Mouse (Mus musculus): ENCODE measurements around the gene Dpysl4. TPM values are rescaled to one million over a fixed set of nuclear protein-coding genes. Genes with fewer than 3 reads are reported as not detected.

Dpysl4 gene
- polyA plus RNA-seq, 1 experiment from 2014 or later, result 5.0 TPM

- H3K9me3 ChIP-seq (ENCODE audit: control insufficient read depth, low read length), result no peaks in the 10 kb centered on the region
- H3K27me3 ChIP-seq (replicated peaks; ENCODE audit: control insufficient read depth, insufficient read depth, low read length), result peaks cover 14% of the 10 kb centered on the region
- WGBS, result 71% methylated on average over 5 of the region's 5 CpGs
- H3K4me3 ChIP-seq (ENCODE audit: low read depth, low read length), result no peak overlapping the region
- no peak overlapping the region for H3K9ac ChIP-seq (ENCODE audit: low read depth, low read length)
- DNase-seq (ENCODE audit: low spot score) (no peak), ATAC-seq (replicated peaks; ENCODE audit: low FRiP score) (no peak)
- no peaks in the 10 kb centered on the region for H3K4me1 ChIP-seq (replicated peaks; ENCODE audit: control insufficient read depth, insufficient read depth, low read length)
- H3K27ac ChIP-seq (ENCODE audit: low read depth, low read length), result no peak overlapping the region
- no peak overlapping the region for H3K4me2 ChIP-seq
- no peaks in the 10 kb centered on the region for H3K36me3 ChIP-seq (ENCODE audit: control insufficient read depth, insufficient read depth, low read length)
Measured at GRCm38 (mm10) chr7:139081158-139081557, 4.6 kb upstream of the Dpysl4 start.

GRCm38 (mm10) chr7:139082281-139082680, 3.5 kb upstream of the Dpysl4 start:
- no peaks in the 10 kb centered on the region for H3K9me3 ChIP-seq (ENCODE audit: control insufficient read depth, low read length)
- ATAC-seq (replicated peaks; ENCODE audit: low FRiP score) (no peak), DNase-seq (ENCODE audit: low spot score) (no peak)
- H3K27ac ChIP-seq (ENCODE audit: low read depth, low read length), result no peak overlapping the region
- H3K27me3 ChIP-seq (replicated peaks; ENCODE audit: control insufficient read depth, insufficient read depth, low read length), result peaks cover 25% of the 10 kb centered on the region
- 76% methylated on average over 8 of the region's 8 CpGs for WGBS
- no peaks in the 10 kb centered on the region for H3K36me3 ChIP-seq (ENCODE audit: control insufficient read depth, insufficient read depth, low read length)
- no peaks in the 10 kb centered on the region for H3K4me1 ChIP-seq (replicated peaks; ENCODE audit: control insufficient read depth, insufficient read depth, low read length)
- H3K9ac ChIP-seq (ENCODE audit: low read depth, low read length), result no peak overlapping the region
- H3K4me3 ChIP-seq (ENCODE audit: low read depth, low read length), result no peak overlapping the region
- no peak overlapping the region for H3K4me2 ChIP-seq

GRCm38 (mm10) chr7:139084316-139084715, 1.5 kb upstream of the Dpysl4 start:
- no peaks in the 10 kb centered on the region for H3K36me3 ChIP-seq (ENCODE audit: control insufficient read depth, insufficient read depth, low read length)
- no peak overlapping the region for H3K4me3 ChIP-seq (ENCODE audit: low read depth, low read length)
- H3K9me3 ChIP-seq (ENCODE audit: control insufficient read depth, low read length), result no peaks in the 10 kb centered on the region
- WGBS, result 50% methylated on average over 1 of the region's 1 CpGs
- no peak for DNase-seq (ENCODE audit: low spot score)
- H3K27me3 ChIP-seq (replicated peaks; ENCODE audit: control insufficient read depth, insufficient read depth, low read length), result peaks cover 33% of the 10 kb centered on the region
- no peak overlapping the region for H3K9ac ChIP-seq (ENCODE audit: low read depth, low read length)
- no peak for ATAC-seq (replicated peaks; ENCODE audit: low FRiP score)
- H3K4me2 ChIP-seq, result no peak overlapping the region
- H3K27ac ChIP-seq (ENCODE audit: low read depth, low read length), result no peak overlapping the region
- H3K4me1 ChIP-seq (replicated peaks; ENCODE audit: control insufficient read depth, insufficient read depth, low read length), result no peaks in the 10 kb centered on the region

- Histone ChIP-seq H3K27me3 (replicated peaks; ENCODE audit: control insufficient read depth, insufficient read depth, low read length) (peaks cover 33% of the 10 kb centered on the region), H3K27ac (ENCODE audit: low read depth, low read length) (no peak overlapping the region), H3K36me3 (ENCODE audit: control insufficient read depth, insufficient read depth, low read length) (no peaks in the 10 kb centered on the region), H3K9ac (ENCODE audit: low read depth, low read length) (peak overlapping the region; percentile 26; the same call in 1 of the 2 replicates), H3K4me2 (peak overlapping the region; percentile 68), H3K9me3 (ENCODE audit: control insufficient read depth, low read length) (no peaks in the 10 kb centered on the region), H3K4me1 (replicated peaks; ENCODE audit: control insufficient read depth, insufficient read depth, low read length) (no peaks in the 10 kb centered on the region), H3K4me3 (ENCODE audit: low read depth, low read length) (peak overlapping the region; percentile 52)
- ATAC-seq (replicated peaks; ENCODE audit: low FRiP score) (no peak), DNase-seq (ENCODE audit: low spot score) (peak; percentile 59)
- WGBS, result 7% methylated on average over 61 of the region's 61 CpGs
Measured at GRCm38 (mm10) chr7:139086195-139087158, 676 bp downstream of the Dpysl4 start.

GRCm38 (mm10) chr7:139087801-139088200, 2.0 kb downstream of the Dpysl4 start:
- 55% methylated on average over 2 of the region's 2 CpGs for WGBS
- Histone ChIP-seq H3K4me1 (replicated peaks; ENCODE audit: control insufficient read depth, insufficient read depth, low read length) (no peaks in the 10 kb centered on the region), H3K9ac (ENCODE audit: low read depth, low read length) (no peak overlapping the region), H3K27ac (ENCODE audit: low read depth, low read length) (no peak overlapping the region), H3K27me3 (replicated peaks; ENCODE audit: control insufficient read depth, insufficient read depth, low read length) (peaks cover 33% of the 10 kb centered on the region), H3K9me3 (ENCODE audit: control insufficient read depth, low read length) (no peaks in the 10 kb centered on the region), H3K36me3 (ENCODE audit: control insufficient read depth, insufficient read depth, low read length) (no peaks in the 10 kb centered on the region), H3K4me2 (no peak overlapping the region), H3K4me3 (ENCODE audit: low read depth, low read length) (no peak overlapping the region)
- DNase-seq (ENCODE audit: low spot score), result no peak
- no peak for ATAC-seq (replicated peaks; ENCODE audit: low FRiP score)

- Histone ChIP-seq H3K4me1 (replicated peaks; ENCODE audit: control insufficient read depth, insufficient read depth, low read length) (no peaks in the 10 kb centered on the region), H3K27me3 (replicated peaks; ENCODE audit: control insufficient read depth, insufficient read depth, low read length) (peaks cover 29% of the 10 kb centered on the region), H3K36me3 (ENCODE audit: control insufficient read depth, insufficient read depth, low read length) (no peaks in the 10 kb centered on the region), H3K4me3 (ENCODE audit: low read depth, low read length) (no peak overlapping the region), H3K27ac (ENCODE audit: low read depth, low read length) (no peak overlapping the region), H3K4me2 (no peak overlapping the region), H3K9ac (ENCODE audit: low read depth, low read length) (no peak overlapping the region), H3K9me3 (ENCODE audit: control insufficient read depth, low read length) (no peaks in the 10 kb centered on the region)
- no peak for DNase-seq (ENCODE audit: low spot score)
- WGBS, result 77% methylated on average over 12 of the region's 12 CpGs
- ATAC-seq (replicated peaks; ENCODE audit: low FRiP score), result no peak
Measured at GRCm38 (mm10) chr7:139089892-139090874, 4.4 kb downstream of the Dpysl4 start.

- no peak overlapping the region for H3K27ac ChIP-seq (ENCODE audit: low read depth, low read length)
- H3K9me3 ChIP-seq (ENCODE audit: control insufficient read depth, low read length), result no peaks in the 10 kb centered on the region
- no peak overlapping the region for H3K4me2 ChIP-seq
- peaks cover 14% of the 10 kb centered on the region for H3K27me3 ChIP-seq (replicated peaks; ENCODE audit: control insufficient read depth, insufficient read depth, low read length)
- ATAC-seq (replicated peaks; ENCODE audit: low FRiP score) (no peak), DNase-seq (ENCODE audit: low spot score) (no peak)
- no peaks in the 10 kb centered on the region for H3K36me3 ChIP-seq (ENCODE audit: control insufficient read depth, insufficient read depth, low read length)
- no peak overlapping the region for H3K4me3 ChIP-seq (ENCODE audit: low read depth, low read length)
- 88% methylated on average over 9 of the region's 9 CpGs for WGBS
- H3K4me1 ChIP-seq (replicated peaks; ENCODE audit: control insufficient read depth, insufficient read depth, low read length), result no peaks in the 10 kb centered on the region
- H3K9ac ChIP-seq (ENCODE audit: low read depth, low read length), result no peak overlapping the region
Measured at GRCm38 (mm10) chr7:139091681-139092080, 5.9 kb downstream of the Dpysl4 start.

GRCm38 (mm10) chr7:139092676-139093075, 6.9 kb downstream of the Dpysl4 start:
- ATAC-seq (replicated peaks; ENCODE audit: low FRiP score) (no peak), DNase-seq (ENCODE audit: low spot score) (no peak)
- H3K36me3 ChIP-seq (ENCODE audit: control insufficient read depth, insufficient read depth, low read length), result no peaks in the 10 kb centered on the region
- no peak overlapping the region for H3K9ac ChIP-seq (ENCODE audit: low read depth, low read length)
- H3K4me2 ChIP-seq, result no peak overlapping the region
- H3K4me3 ChIP-seq (ENCODE audit: low read depth, low read length), result no peak overlapping the region
- no peaks in the 10 kb centered on the region for H3K9me3 ChIP-seq (ENCODE audit: control insufficient read depth, low read length)
- WGBS, result 86% methylated on average over 5 of the region's 5 CpGs
- no peaks in the 10 kb centered on the region for H3K4me1 ChIP-seq (replicated peaks; ENCODE audit: control insufficient read depth, insufficient read depth, low read length)
- H3K27me3 ChIP-seq (replicated peaks; ENCODE audit: control insufficient read depth, insufficient read depth, low read length), result peaks cover 4% of the 10 kb centered on the region
- H3K27ac ChIP-seq (ENCODE audit: low read depth, low read length), result no peak overlapping the region

Measured in liver, embryonic 11.5 days (tissue).